Mouse (Mus musculus) heart, adult 2 months (tissue): ENCODE results near the gene Crybg3.

Source experiments
- CTCF ChIP-seq: fragments of 200-600 bp; IDR thresholded peaks from 2 replicates; pipeline ENCODE4 v1.8.1; 2022; ENCODE audit warnings: antibody characterized with exemption, mild to moderate bottlenecking, moderate library complexity
- EP300 ChIP-seq: fragments of 200-500 bp; IDR thresholded peaks from 2 replicates; pipeline ENCODE4 v1.6.1; 2011; ENCODE audit warnings: low read depth, low read length, control low read depth; ENCODE audit not compliant: insufficient read depth
- POLR2A ChIP-seq: fragments of 200-500 bp; IDR thresholded peaks from 2 replicates; pipeline ENCODE4 v1.6.1; 2011; ENCODE audit warnings: mild to moderate bottlenecking, low read depth, low read length, control low read depth; ENCODE audit not compliant: insufficient read depth

DNA sequence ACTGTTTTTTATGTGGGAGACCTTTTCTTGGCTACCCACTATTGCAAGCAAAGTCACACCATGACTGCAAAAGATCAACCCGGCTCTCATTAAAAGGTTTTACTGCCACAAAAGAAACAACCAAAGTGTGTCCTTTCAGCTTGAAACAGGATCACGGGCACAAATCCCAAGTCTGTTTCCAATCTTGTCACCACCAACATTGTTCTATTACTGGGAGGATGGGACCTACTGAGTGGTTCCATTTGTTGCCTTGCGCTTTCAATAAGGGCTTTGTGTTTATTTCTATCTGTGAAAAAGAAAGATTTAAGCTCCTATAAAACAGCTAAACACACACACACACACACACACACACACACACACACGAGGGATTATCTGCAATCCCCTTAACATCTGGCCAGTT, 1.8 kb downstream of the Crybg3 start:
- TF ChIP-seq EP300, result no peak
- no peak for TF ChIP-seq POLR2A
- no peak for TF ChIP-seq CTCF
